15 mouse cellular contexts compared by ENCODE assay signal in genomic region chr13:42258422-42258821, GRCm38 (mm10). TPM values are rescaled to one million over a fixed set of nuclear protein-coding genes. Genes with fewer than 3 reads are reported as not detected.
A peak's percentile ranks its signal among the peaks of the same experiment; 100 is the strongest.
DNase-seq lines count a peak whose midpoint lies in the region; ATAC-seq lines count a peak whose summit lies in the region.
"Had no signal": no experiment of that assay in that cellular context is flagged by ENCODE, and none has a peak within 500 bp of the region (broad histone marks: within the 10 kb centered on the region; RNA-seq: fewer than 3 reads in every experiment).

No protein-coding gene starts in this region.

- H3K27me3 ChIP-seq in liver, embryonic 11.5 days (replicated peaks; ENCODE audit: control insufficient read depth, insufficient read depth, low read length), result no peaks in the 10 kb centered on the region

- no peak overlapping the region for H3K9ac ChIP-seq in liver, embryonic 11.5 days (ENCODE audit: low read depth, low read length)
- H3K9ac ChIP-seq: liver, embryonic 14.5 days had no signal

- DNase-seq in liver, result peak; percentile 44
- no peak for DNase-seq in liver, embryonic 11.5 days (ENCODE audit: low spot score)
- peak; percentile 78 to 82 for DNase-seq in heart, postnatal 10 days
- DNase-seq in skeletal muscle tissue, adult 2 months (ENCODE audit: low read depth, low spot score), result peak; percentile 44
- DNase-seq in cerebellum, adult 18-20 months, result no peak
- DNase-seq: adrenal gland, postnatal 10 days; embryo, embryonic 11 days; right cerebral cortex, postnatal 4 days; thymus, postnatal 25 days had no signal

- ATAC-seq in liver, embryonic 11.5 days (replicated peaks; ENCODE audit: low FRiP score), result no peak
- ATAC-seq in granulocyte monocyte progenitor cell, adult 5-6 weeks (replicated peaks; ENCODE audit: poor library complexity, severe bottlenecking), result peak; percentile 96
- ATAC-seq in erythroid progenitor cell, adult 5-6 weeks (replicated peaks; ENCODE audit: low FRiP score, poor library complexity, severe bottlenecking), result no peak
- ATAC-seq: forebrain, embryonic 14.5 days; hindbrain, embryonic 16.5 days had no signal

- intact Hi-C loops in heart, postnatal 10 days (cut with DNase I), result loop anchor here (2.0 kb wide), 1 partner anchor 42 kb away; the partner anchor contains the start of gene Edn1

- H3K27ac ChIP-seq in liver, embryonic 11.5 days (ENCODE audit: low read depth, low read length), result no peak overlapping the region
- H3K27ac ChIP-seq: liver, embryonic 14.5 days had no signal

- H3K4me2 ChIP-seq in liver, embryonic 11.5 days, result no peak overlapping the region

- no peak overlapping the region for H3K4me3 ChIP-seq in liver, embryonic 11.5 days (ENCODE audit: low read depth, low read length)

- 61% methylated on average over 5 of the region's 5 CpGs for WGBS in liver, embryonic 11.5 days

- no peaks in the 10 kb centered on the region for H3K9me3 ChIP-seq in liver, embryonic 11.5 days (ENCODE audit: control insufficient read depth, low read length)
- H3K9me3 ChIP-seq: G1E had no signal

- no peaks in the 10 kb centered on the region for H3K36me3 ChIP-seq in liver, embryonic 11.5 days (ENCODE audit: control insufficient read depth, insufficient read depth, low read length)
- H3K36me3 ChIP-seq: G1E had no signal

- H3K4me1 ChIP-seq in liver, embryonic 11.5 days (replicated peaks; ENCODE audit: control insufficient read depth, insufficient read depth, low read length), result 0 out of 2 replicates have a peak, but pooled peaks cover 2% of the 10 kb centered on the region

RNA-seq across cellular contexts. Expression of gene Edn1, which starts 42.9 kb away (rescaled TPM):
- polyA plus RNA-seq in liver, embryonic 11.5 days (2014; fragmentation: Nextera tagmentation; extraction: Ambion mirVana), result 0.62 and 1.2 TPM in 2 replicates
- total RNA-seq in granulocyte monocyte progenitor cell, adult 5-6 weeks (2014; fragmentation: Nextera tagmentation), result not detected in 2 replicates
- total RNA-seq in granulocyte monocyte progenitor cell, adult 5-6 weeks (2017), result not detected in 2 replicates
- 1 to 10 TPM; 7.4 to 8.4 TPM for total RNA-seq in heart, postnatal 10 days (2021)
- total RNA-seq in erythroid progenitor cell, adult 5-6 weeks (2015; ENCODE audit: low replicate concordance), result not detected in 2 replicates
- total RNA-seq in erythroid progenitor cell, adult 5-6 weeks (2017; ENCODE audit: low replicate concordance), result not detected in 2 replicates
- polyA plus RNA-seq: G1E had no signal

Comparison
In these comparisons a context has a peak if more than half of its experiments do, and no peak if none do; other contexts are left out.
1. DNase-seq: peak in liver (single experiment), heart, postnatal 10 days (2 of 2) and skeletal muscle tissue, adult 2 months (single experiment); none in liver, embryonic 11.5 days (single experiment) and cerebellum, adult 18-20 months (0 of 2).
2. RNA of gene Edn1, which starts 42.9 kb away (total RNA-seq): 7.4 to 8.4 TPM in heart, postnatal 10 days; not detected in granulocyte monocyte progenitor cell, adult 5-6 weeks and not detected in erythroid progenitor cell, adult 5-6 weeks; every median in the first group is over 4 times any median in the second.